In genomic region chr13:94608420-94608831, GRCm38 (mm10) we compare ENCODE assay signal across 10 mouse cellular contexts.
DNase-seq lines count a peak whose midpoint lies in the region; ATAC-seq and TF ChIP-seq lines count a peak whose summit lies in the region.
"Had no signal": no experiment of that assay in that cellular context is flagged by ENCODE, and none has a peak within 500 bp of the region (broad histone marks: within the 10 kb centered on the region; RNA-seq: fewer than 3 reads in every experiment).

No protein-coding gene starts in this region.

- no peaks in the 10 kb centered on the region for H3K36me3 ChIP-seq in ES-E14 (ENCODE audit: control insufficient read depth, insufficient read depth, low read length, poor library complexity, severe bottlenecking)
- H3K36me3 ChIP-seq in hindbrain, embryonic 11.5 days (ENCODE audit: control insufficient read depth, insufficient read depth, low read length), result no peaks in the 10 kb centered on the region
- no peaks in the 10 kb centered on the region for H3K36me3 ChIP-seq in midbrain, embryonic 14.5 days (ENCODE audit: control insufficient read depth, insufficient read depth, low read length)
- H3K36me3 ChIP-seq: heart, embryonic 15.5 days had no signal

- no peak for TF ChIP-seq CTCF in brain, embryonic 14.5 days (IDR thresholded peaks at IDR 0.05; ENCODE audit: borderline replicate concordance, extremely low read depth, insufficient read depth, insufficient read length)

- WGBS in hindbrain, embryonic 11.5 days, result 9% methylated on average over 11 of the region's 11 CpGs
- 3% methylated on average over 11 of the region's 11 CpGs for WGBS in midbrain, embryonic 14.5 days

- H3K27ac ChIP-seq in ES-E14 (ENCODE audit: insufficient read depth, low read depth, low read length, poor library complexity, severe bottlenecking), result no peak overlapping the region
- no peak overlapping the region for H3K27ac ChIP-seq in hindbrain, embryonic 11.5 days (ENCODE audit: low read depth, low read length)
- no peak overlapping the region for H3K27ac ChIP-seq in midbrain, embryonic 14.5 days (replicated peaks; ENCODE audit: low read depth, low read length)
- H3K27ac ChIP-seq: heart, embryonic 15.5 days had no signal

- in situ Hi-C loops in ES-E14 (cut with MboI; ENCODE audit: low sequenced_read_pairs in 2 of 2, unreplicated experiment in 2 of 2), result no loop called here

- peak; percentile 85 for ATAC-seq in hindbrain, embryonic 11.5 days (ENCODE audit: low FRiP score)
- ATAC-seq in midbrain, embryonic 14.5 days (ENCODE audit: low FRiP score, low TSS enrichment), result peak; percentile 67
- no peak for ATAC-seq in erythroblast, adult 5-6 weeks (replicated peaks; ENCODE audit: low FRiP score, poor library complexity, severe bottlenecking)

- no peak for DNase-seq in ES-E14 (ENCODE audit: low read depth, low spot score)
- DNase-seq in brain, embryonic 14.5 days (ENCODE audit: low read depth), result peak; percentile 84
- DNase-seq in hindbrain, embryonic 11.5 days (ENCODE audit: low spot score), result peak; percentile 58
- peak; percentile 75 for DNase-seq in midbrain, embryonic 14.5 days
- no peak for DNase-seq in cerebellum, adult 11-12 months
- DNase-seq in cerebellum, postnatal 25 days, result no peak
- DNase-seq: lung, postnatal 14 days had no signal

- no peak for TF ChIP-seq POLR2A in brain, embryonic 14.5 days (IDR thresholded peaks at IDR 0.05; ENCODE audit: borderline replicate concordance, extremely low read depth, insufficient read depth, insufficient read length, poor library complexity, severe bottlenecking)

- 0 out of 2 replicates have a peak overlapping the region, but pooled peaks have one; percentile 19 for H3K9ac ChIP-seq in ES-E14 (ENCODE audit: insufficient read depth, low read depth, low read length, poor library complexity, severe bottlenecking)
- no peak overlapping the region for H3K9ac ChIP-seq in hindbrain, embryonic 11.5 days (ENCODE audit: low read depth, low read length)
- H3K9ac ChIP-seq in midbrain, embryonic 14.5 days (replicated peaks; ENCODE audit: low read length), result no peak overlapping the region
- H3K9ac ChIP-seq: heart, embryonic 15.5 days had no signal

- H3K4me3 ChIP-seq in ES-E14 (ENCODE audit: insufficient read depth in 1 of 2, low read depth in 1 of 2, low read length in 2 of 2, poor library complexity in 1 of 2, severe bottlenecking in 1 of 2), result peak overlapping the region in 1 of 2 experiments; percentile 37; a peak in 2 of 4 replicates
- no peak overlapping the region for H3K4me3 ChIP-seq in hindbrain, embryonic 11.5 days (ENCODE audit: low read depth, low read length)
- no peak overlapping the region for H3K4me3 ChIP-seq in midbrain, embryonic 14.5 days (replicated peaks; ENCODE audit: low read depth, low read length)
- H3K4me3 ChIP-seq: erythroblast, embryonic 14.5 days; heart, embryonic 15.5 days had no signal

- peaks cover 57% of the 10 kb centered on the region for H3K27me3 ChIP-seq in hindbrain, embryonic 11.5 days (ENCODE audit: control insufficient read depth, insufficient read depth, low read length)
- H3K27me3 ChIP-seq in midbrain, embryonic 14.5 days (ENCODE audit: control insufficient read depth, insufficient read depth, low read length), result peaks cover 60% of the 10 kb centered on the region
- H3K27me3 ChIP-seq: heart, embryonic 15.5 days had no signal

- H3K4me1 ChIP-seq in ES-E14 (ENCODE audit: control insufficient read depth in 2 of 2, insufficient read depth in 2 of 2, low read length in 2 of 2, poor library complexity in 1 of 2), result no peaks in the 10 kb centered on the region; a peak in 1 of 4 replicates
- 0 out of 2 replicates have a peak, but pooled peaks cover 2% of the 10 kb centered on the region for H3K4me1 ChIP-seq in hindbrain, embryonic 11.5 days (replicated peaks; ENCODE audit: control insufficient read depth, insufficient read depth, low read length)
- 0 out of 2 replicates have a peak, but pooled peaks cover 5% of the 10 kb centered on the region for H3K4me1 ChIP-seq in midbrain, embryonic 14.5 days (ENCODE audit: control insufficient read depth, insufficient read depth, low read length)

- no peak overlapping the region for H3K4me2 ChIP-seq in hindbrain, embryonic 11.5 days (replicated peaks; ENCODE audit: low read depth, low read length)
- H3K4me2 ChIP-seq in midbrain, embryonic 14.5 days (ENCODE audit: low read length), result no peak overlapping the region
- H3K4me2 ChIP-seq: heart, embryonic 15.5 days had no signal

- H3K9me3 ChIP-seq in ES-E14 (ENCODE audit: control insufficient read depth, insufficient read depth, low read depth, low read length), result no peaks in the 10 kb centered on the region
- no peaks in the 10 kb centered on the region for H3K9me3 ChIP-seq in hindbrain, embryonic 11.5 days (ENCODE audit: control insufficient read depth, low read length)
- H3K9me3 ChIP-seq in midbrain, embryonic 14.5 days (ENCODE audit: control insufficient read depth, low read length), result no peaks in the 10 kb centered on the region
- H3K9me3 ChIP-seq: heart, embryonic 15.5 days had no signal

TF ChIP-seq in ES-E14, 5 proteins besides CTCF, POLR2A, EP300 and RAD21:
- TF ChIP-seq CHD2 (IDR thresholded peaks at IDR 0.05; ENCODE audit: low read depth, low read length), result no peak
- TF ChIP-seq HCFC1 (IDR thresholded peaks at IDR 0.05; ENCODE audit: borderline replicate concordance, insufficient read depth, low read length), result no peak
- TF ChIP-seq ZC3H11A (IDR thresholded peaks at IDR 0.05; ENCODE audit: borderline replicate concordance, low read depth, low read length), result no peak
- no peak for TF ChIP-seq ZNF384 (IDR thresholded peaks at IDR 0.05; ENCODE audit: low read depth, low read length)
- no peak for TF ChIP-seq MAFK (IDR thresholded peaks at IDR 0.05; ENCODE audit: insufficient read depth, low read depth, low read length)
TF ChIP-seq in ES-E14: peak in this region for 0.

Comparison
In these comparisons a context has a peak if more than half of its experiments do, and no peak if none do; other contexts are left out.
1. DNase-seq: peak in brain, embryonic 14.5 days (single experiment), hindbrain, embryonic 11.5 days (single experiment) and midbrain, embryonic 14.5 days (single experiment); none in ES-E14 (single experiment), cerebellum, adult 11-12 months (single experiment) and cerebellum, postnatal 25 days (0 of 2).